Mouse (Mus musculus) brown adipose tissue, adult 24 weeks (tissue): ENCODE results near the gene Slco3a1. TPM values are rescaled to one million over a fixed set of nuclear protein-coding genes. Genes with fewer than 3 reads are reported as not detected.

Experiments
- H3K27ac ChIP-seq: fragments of 200-500 bp; replicated peaks from 2 replicates; pipeline ENCODE4 v1.5.1; 2012; ENCODE audit warnings: low read depth, mild to moderate bottlenecking, low read length
- H3K4me1 ChIP-seq: fragments of 200-500 bp; 2 replicates; pipeline ENCODE4 v1.6.1; 2012; ENCODE audit warnings: low read length, mixed read lengths; ENCODE audit not compliant: control insufficient read depth, insufficient read depth, insufficient read length
- H3K4me3 ChIP-seq: fragments of 200-500 bp; 2 replicates; pipeline ENCODE4 v1.5.1; 2012; ENCODE audit warnings: low read depth, mild to moderate bottlenecking, low read length, moderate library complexity; ENCODE audit not compliant: insufficient read depth
- polyA plus RNA-seq: library from polyadenylated mRNA; stranded (reverse); fragments of >200 nt; gene quantifications from 2 replicates; pipeline ENCODE4 v1.2.4, GENCODE M21; 2012; ENCODE audit not compliant: missing spikeins, insufficient read depth, insufficient read length

Slco3a1 gene
- polyA plus RNA-seq, 1 experiment: 2.3 TPM

GRCm38 (mm10) chr7:74381881-74382281, 172.7 kb downstream of the Slco3a1 start:
- Histone ChIP-seq H3K4me1 (peaks cover 11% of the 10 kb centered on the region; the same call in 1 of the 2 replicates), H3K4me3 (no peak overlapping the region), H3K27ac (peak overlapping the region; percentile 75)

- peaks cover 11% of the 10 kb centered on the region; the same call in 1 of the 2 replicates for H3K4me1 ChIP-seq
- H3K4me3 ChIP-seq: no peak overlapping the region
- peak overlapping the region; percentile 75 for H3K27ac ChIP-seq
Measured at GRCm38 (mm10) chr7:74381051-74381450, 173.5 kb downstream of the Slco3a1 start.

GRCm38 (mm10) chr7:74377909-74378308, 176.7 kb downstream of the Slco3a1 start:
- no peak overlapping the region for H3K27ac ChIP-seq
- no peak overlapping the region for H3K4me3 ChIP-seq
- peaks cover 11% of the 10 kb centered on the region; the same call in 1 of the 2 replicates for H3K4me1 ChIP-seq

DNA sequence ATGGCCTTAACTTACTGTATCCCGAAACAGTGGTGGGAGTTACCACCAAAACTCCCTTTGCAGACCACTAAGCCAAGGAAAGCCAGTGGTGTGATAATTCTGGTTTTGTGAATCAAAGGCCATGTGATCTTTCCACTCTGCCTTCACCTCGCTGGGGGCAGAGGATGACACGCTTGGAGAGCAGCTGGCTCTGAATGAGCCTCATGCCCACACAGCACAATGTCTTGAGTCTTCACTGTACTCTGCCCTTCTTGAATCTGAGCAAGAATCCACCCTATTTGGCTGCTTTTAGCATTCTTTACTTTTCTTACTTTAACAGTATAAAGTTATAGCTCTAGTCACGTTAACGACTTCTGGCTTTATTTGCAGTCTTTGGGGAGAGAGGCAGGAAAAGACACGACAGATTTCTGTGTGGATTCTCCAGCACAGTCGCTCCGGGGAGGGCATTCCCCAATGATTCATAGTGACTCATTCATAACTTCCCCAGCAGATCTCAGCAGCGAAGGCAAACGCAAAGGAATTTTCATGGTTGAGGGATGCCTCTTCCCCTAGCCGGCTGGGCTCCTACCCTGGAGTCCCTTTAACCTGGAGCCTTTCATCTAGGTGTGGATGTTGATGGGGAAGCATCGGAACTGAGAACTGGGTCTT, 178.1 kb downstream of the Slco3a1 start:
- H3K27ac ChIP-seq: no peak overlapping the region
- peaks cover 3% of the 10 kb centered on the region; the same call in 1 of the 2 replicates for H3K4me1 ChIP-seq
- no peak overlapping the region for H3K4me3 ChIP-seq

DNA sequence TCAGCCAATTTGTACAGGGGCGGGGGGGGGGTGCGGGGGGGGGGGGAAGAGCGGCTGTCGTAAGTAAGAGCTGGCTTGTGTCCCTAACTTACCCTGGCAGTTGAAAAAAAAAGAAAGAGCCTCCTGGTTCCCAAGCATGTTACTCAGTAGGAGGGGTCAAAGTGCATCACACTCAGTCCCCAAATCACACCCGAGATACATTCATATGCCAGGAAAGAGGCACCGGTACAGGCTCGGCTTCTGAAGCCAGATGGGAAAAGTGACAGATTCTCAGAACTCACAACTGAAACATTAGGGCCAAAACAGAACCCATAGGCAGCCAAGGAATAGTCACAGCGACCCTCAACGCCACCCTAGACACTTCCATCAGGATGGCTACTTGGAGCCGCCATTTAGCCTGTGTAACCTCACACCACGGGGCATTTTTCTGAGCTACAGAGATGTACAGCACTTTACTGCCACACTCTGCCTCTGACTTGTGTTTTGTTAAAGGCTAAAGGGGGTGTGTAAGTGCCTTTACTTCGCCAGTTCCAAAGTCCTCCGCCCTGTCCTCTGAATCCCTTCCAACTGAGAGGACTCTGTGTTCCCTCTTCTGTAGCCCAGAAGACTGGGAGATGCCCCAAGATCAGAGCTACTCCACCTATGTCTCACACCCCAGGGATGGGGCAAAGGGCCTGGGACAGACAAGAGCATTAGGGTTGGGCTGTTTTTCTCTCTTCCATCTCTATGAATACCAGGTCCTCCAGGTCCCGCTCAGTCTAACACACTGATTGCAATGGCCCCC, 179.2 kb downstream of the Slco3a1 start:
- no peak overlapping the region for H3K27ac ChIP-seq
- no peak overlapping the region for H3K4me3 ChIP-seq
- no peaks in the 10 kb centered on the region for H3K4me1 ChIP-seq

DNA sequence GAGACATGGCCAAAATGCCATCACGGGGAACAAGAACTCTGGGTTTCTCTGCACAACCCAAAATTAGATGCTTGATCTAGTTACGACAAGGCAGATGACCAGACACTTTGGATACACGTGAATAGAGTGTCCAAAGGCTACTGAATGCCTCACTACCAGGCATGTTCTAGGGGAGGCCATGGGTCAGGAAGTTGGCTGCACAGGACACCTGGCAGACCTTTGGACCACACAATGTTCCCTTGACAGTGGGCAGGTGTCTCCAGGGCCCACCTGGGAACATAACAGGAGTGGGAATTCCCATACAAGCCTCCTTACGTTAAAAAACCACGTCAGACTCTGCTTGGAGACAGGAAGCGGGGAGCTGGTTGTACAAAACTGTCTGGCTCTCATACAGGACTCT, 181.5 kb downstream of the Slco3a1 start:
- Histone ChIP-seq H3K4me1 (no peaks in the 10 kb centered on the region), H3K27ac (no peak overlapping the region), H3K4me3 (no peak overlapping the region)

DNA sequence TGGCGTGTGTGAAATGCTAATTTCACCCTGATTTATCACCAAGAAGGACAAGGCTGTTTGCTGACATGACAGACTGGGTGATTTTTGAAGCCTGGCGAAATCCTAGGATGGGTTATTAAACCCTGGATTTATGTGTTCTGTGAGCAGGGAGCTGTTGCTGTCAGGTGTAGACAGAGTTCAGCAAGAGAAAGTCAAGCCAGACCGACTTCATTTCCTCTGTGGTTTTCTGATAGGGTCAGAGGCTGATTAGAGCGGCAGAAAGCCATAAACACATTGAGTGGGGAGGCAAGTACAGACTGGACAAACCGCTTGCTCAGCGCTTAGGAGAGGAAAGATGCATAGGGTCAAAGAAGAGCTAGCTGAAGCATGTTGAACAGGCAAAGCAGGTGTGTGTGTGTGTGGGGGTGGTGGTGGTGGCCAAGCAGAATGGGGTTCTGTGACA, 182.4 kb downstream of the Slco3a1 start:
- no peak overlapping the region for H3K4me3 ChIP-seq
- H3K4me1 ChIP-seq: no peaks in the 10 kb centered on the region
- H3K27ac ChIP-seq: no peak overlapping the region

DNA sequence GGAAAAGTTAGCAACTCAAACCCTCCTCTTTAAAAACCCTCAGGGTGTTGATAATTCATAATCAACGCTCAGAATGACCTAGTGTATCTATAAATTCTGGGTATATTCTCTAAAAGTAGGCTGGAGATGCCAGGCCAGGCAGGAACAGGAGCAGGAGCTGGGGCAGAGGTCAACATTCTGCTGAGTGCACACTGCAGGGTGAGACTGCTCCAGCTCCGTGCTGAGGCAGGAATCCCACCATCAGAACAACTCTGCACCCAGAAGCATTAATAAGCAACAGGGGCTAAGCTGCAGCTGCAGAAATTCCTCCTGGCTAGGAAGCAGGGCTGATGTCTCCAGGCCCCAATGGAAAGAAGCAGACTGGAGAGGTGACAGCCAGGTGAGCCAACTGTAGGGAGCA, 182.9 kb downstream of the Slco3a1 start:
- Histone ChIP-seq H3K4me3 (no peak overlapping the region), H3K27ac (no peak overlapping the region), H3K4me1 (no peaks in the 10 kb centered on the region)

DNA sequence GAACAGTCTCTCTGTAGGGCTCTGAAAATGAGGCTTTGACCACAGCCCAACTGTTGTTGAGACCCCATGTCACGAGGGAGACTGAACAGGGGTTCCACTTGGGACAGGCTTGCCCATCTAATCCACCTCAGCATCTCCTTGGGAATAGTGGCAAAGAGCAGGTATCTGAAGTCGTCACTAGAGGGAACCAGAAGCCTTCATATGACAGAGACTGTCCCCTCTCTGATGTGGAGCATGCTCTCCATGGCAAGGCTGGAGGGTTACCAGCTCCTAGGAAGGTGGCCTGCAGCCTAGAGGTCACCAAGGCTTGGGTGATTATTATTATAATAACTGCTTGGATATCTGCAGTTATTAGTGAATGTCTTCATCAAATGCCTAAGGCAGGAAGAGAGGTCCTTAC, 183.4 kb downstream of the Slco3a1 start:
- Histone ChIP-seq H3K4me1 (no peaks in the 10 kb centered on the region), H3K4me3 (no peak overlapping the region), H3K27ac (no peak overlapping the region)

DNA sequence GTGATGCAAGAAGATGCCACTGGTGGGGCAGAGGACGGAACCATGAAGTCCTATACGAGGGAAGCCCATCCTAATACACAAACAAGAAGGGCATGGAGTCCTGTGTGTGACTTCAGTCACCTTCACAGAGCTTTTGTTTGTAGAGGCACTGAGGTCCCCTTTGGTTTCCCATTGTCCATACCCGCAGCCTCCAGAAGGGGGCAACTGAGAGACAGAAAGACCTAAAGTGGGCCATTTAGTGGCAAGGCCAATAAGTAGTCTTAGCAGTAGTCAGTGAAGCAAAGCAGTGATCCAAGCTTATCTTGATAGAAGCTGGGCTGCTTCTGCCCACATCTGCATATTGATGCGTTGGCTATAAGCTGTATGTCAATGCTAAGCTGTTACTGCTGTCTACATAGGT, 184.9 kb downstream of the Slco3a1 start:
- no peaks in the 10 kb centered on the region for H3K4me1 ChIP-seq
- no peak overlapping the region for H3K27ac ChIP-seq
- H3K4me3 ChIP-seq: no peak overlapping the region

DNA sequence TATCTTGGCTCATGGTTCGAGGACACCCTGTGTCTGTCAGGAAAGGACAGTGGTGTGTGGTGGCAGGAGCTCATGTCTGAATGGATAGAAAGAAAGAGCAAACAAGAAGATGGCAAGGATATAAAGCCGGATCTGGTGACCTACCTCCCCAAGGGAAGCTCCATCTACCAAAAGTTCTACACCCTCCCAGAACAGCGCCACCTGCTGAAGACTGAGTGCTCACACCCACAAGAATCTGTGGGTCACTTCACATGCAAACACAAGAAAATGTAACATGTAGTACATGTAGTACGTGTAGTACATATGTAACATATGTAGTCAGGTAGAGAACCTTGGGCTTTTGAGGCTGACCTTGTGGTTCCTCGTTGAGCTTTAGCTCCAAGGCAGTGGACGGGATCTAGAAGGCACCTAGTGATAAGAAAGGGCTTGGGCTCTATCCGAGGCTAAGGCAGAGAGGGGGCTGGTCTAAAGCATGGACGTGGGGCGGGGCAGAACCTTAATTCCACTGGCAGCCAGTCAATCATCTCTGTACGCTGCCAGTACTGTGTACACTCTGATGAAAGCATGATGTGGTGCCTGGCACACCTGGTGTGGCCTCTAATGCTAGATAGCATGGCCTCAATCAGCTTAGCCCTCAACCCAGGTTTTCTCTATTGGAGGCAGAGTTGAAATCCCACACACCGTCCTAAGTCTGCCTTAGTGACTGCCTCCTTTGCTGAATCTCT, 186.2 kb downstream of the Slco3a1 start:
- Histone ChIP-seq H3K4me3 (no peak overlapping the region), H3K27ac (no peak overlapping the region), H3K4me1 (no peaks in the 10 kb centered on the region)

DNA sequence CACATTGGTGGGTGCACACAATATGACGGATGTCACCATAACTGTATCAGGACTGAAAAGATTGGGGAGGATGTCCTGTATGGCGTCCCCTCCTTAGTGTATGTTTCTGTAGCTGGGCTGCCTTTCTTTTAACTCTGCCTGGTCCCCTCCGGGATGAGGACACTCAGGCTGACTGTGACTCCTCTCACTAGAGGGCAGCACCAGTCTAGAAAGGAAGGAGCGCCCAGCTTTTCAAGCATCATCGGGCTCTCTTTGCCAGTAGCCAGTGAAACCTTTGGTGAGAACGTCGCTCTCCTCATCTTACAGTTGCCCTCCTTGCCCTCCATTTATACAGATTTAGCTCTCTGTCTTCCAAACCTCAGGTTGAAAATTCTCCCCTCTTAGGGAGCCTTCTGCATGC, 187.2 kb downstream of the Slco3a1 start:
- H3K4me1 ChIP-seq: no peaks in the 10 kb centered on the region
- H3K4me3 ChIP-seq: no peak overlapping the region
- H3K27ac ChIP-seq: no peak overlapping the region

GRCm38 (mm10) chr7:74365623-74366022, 189.0 kb downstream of the Slco3a1 start:
- Histone ChIP-seq H3K27ac (no peak overlapping the region), H3K4me3 (no peak overlapping the region), H3K4me1 (no peaks in the 10 kb centered on the region)

GRCm38 (mm10) chr7:74364956-74365355, 189.6 kb downstream of the Slco3a1 start:
- Histone ChIP-seq H3K27ac (no peak overlapping the region), H3K4me1 (no peaks in the 10 kb centered on the region), H3K4me3 (no peak overlapping the region)

- Histone ChIP-seq H3K4me1 (no peaks in the 10 kb centered on the region), H3K27ac (no peak overlapping the region), H3K4me3 (no peak overlapping the region)
Measured at GRCm38 (mm10) chr7:74363440-74363839, 191.1 kb downstream of the Slco3a1 start.
